Mouse (Mus musculus) kidney, adult 2 months (tissue): ENCODE data around the gene Kirrel3. TPM values are rescaled to one million over a fixed set of nuclear protein-coding genes. Genes with fewer than 3 reads are reported as not detected.

ENCODE experiments used
- DNase-seq: peaks from one replicate; pipeline ENCODE4 v3.0.0; 2021
- H3K27ac ChIP-seq: fragments of 200-500 bp; 2 replicates; pipeline ENCODE4 v1.5.1; 2012; ENCODE audit warnings: low read depth, low read length, control low read depth, inconsistent platforms; ENCODE audit not compliant: insufficient read depth
- H3K27me3 ChIP-seq: fragments of 200-500 bp; replicated peaks from 2 replicates; pipeline ENCODE4 v1.6.1; 2012; ENCODE audit warnings: mild to moderate bottlenecking, moderate library complexity, low read length, inconsistent platforms; ENCODE audit not compliant: control insufficient read depth, insufficient read depth
- H3K36me3 ChIP-seq: fragments of 200-500 bp; 2 replicates; pipeline ENCODE4 v1.6.1; 2012; ENCODE audit warnings: mild to moderate bottlenecking, moderate library complexity, low read length, inconsistent platforms; ENCODE audit not compliant: control insufficient read depth, insufficient read depth
- H3K4me1 ChIP-seq: fragments of 200-500 bp; 2 replicates; pipeline ENCODE4 v1.6.1; 2011; ENCODE audit warnings: low read length; ENCODE audit not compliant: control insufficient read depth, insufficient read depth
- H3K4me3 ChIP-seq: fragments of 200-500 bp; 2 replicates; pipeline ENCODE4 v1.5.1; 2011; ENCODE audit warnings: mild to moderate bottlenecking, low read depth, low read length, control low read depth; ENCODE audit not compliant: insufficient read depth
- CTCF ChIP-seq: fragments of 200-500 bp; conservative IDR thresholded peaks from 2 replicates; pipeline ENCODE4 v1.5.1; 2011; ENCODE audit warnings: low read depth, mild to moderate bottlenecking, control low read depth, low read length, moderate library complexity, mixed read lengths; ENCODE audit not compliant: insufficient read depth, insufficient read length
- POLR2A ChIP-seq: fragments of 200-500 bp; IDR thresholded peaks from one replicate; pipeline ENCODE4 v1.6.1; 2011; ENCODE audit warnings: low read depth, low read length, control low read depth
- whole genome bisulfite sequencing: fragments of 180-500 bp; shearing (Covaris S2); methylation state at CpG from one replicate; pipeline ENCODE4 v1.1.7; 2018; 5-methylcytosine and 5-hydroxymethylcytosine counted together
- polyA plus RNA-seq: library from polyadenylated mRNA; depleted of rRNA; stranded (reverse); fragments of >200 nt; gene quantifications from 2 replicates; pipeline ENCODE4 v1.2.3, GENCODE M21; 2012

Kirrel3 gene
- polyA plus RNA-seq, 1 experiment = 0.47 TPM

DNA sequence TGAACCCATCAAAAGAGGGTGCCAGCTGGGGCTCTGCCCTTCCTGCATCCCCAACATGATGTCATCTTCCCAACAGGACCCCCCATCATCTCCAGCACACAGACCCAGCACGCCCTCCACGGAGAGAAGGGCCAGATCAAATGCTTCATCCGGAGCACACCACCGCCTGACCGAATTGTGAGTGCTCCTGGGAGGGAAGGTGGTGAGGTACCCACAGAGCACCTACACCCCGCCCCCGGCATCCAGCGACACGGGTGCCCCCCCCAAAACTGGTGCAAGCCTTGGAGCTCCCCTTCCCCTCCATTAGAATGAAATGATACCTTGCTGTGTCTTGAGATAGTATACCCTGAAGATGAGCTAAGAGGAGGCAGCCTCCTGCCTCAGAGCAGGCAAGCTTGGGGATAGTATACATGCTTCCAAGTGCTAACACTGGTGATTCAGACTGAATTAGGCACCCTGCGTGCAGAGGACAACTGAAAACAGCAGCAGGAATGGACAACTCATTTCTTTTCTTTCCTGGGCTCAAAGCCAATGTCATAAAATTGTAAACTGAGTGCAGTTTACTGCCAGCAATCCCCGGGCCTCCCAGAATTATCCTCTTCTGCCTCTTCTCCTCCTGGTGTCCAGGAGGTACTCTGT lies 534.4 kb downstream of the Kirrel3 start:
- DNase-seq = no peak
- no peak for TF ChIP-seq CTCF
- TF ChIP-seq POLR2A = no peak
- no peak overlapping the region for H3K27ac ChIP-seq
- no peaks in the 10 kb centered on the region for H3K36me3 ChIP-seq
- H3K27me3 ChIP-seq = no peaks in the 10 kb centered on the region
- no peaks in the 10 kb centered on the region for H3K4me1 ChIP-seq
- no peak overlapping the region for H3K4me3 ChIP-seq
- WGBS = 52% methylated on average over 11 of the region's 11 CpGs

DNA sequence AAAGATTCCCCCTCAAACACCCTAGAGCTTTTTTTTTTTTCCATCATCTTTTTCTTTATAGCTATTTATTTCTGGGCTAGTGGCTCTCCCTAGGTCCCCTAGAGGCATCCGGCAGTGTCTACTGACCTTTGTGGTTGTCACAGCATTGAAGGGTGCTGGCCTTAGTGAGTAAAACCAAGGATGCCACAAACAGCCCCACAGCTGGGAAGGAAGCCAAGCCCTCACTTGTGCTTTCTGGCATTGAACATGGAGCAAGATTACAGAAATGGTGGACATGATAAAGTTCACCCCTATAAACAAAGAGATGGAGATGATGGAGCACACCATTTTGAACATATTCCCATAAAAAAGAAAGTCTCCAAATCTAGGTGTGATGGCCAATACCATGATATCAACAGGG lies 536.0 kb downstream of the Kirrel3 start:
- peaks cover 3% of the 10 kb centered on the region; the same call in 1 of the 2 replicates for H3K4me1 ChIP-seq
- H3K36me3 ChIP-seq = no peaks in the 10 kb centered on the region
- DNase-seq = no peak
- H3K27me3 ChIP-seq = no peaks in the 10 kb centered on the region
- no peak overlapping the region for H3K27ac ChIP-seq
- H3K4me3 ChIP-seq = no peak overlapping the region
- 83% methylated on average over 1 of the region's 1 CpGs for WGBS
- TF ChIP-seq POLR2A (no peak), CTCF (no peak)

DNA sequence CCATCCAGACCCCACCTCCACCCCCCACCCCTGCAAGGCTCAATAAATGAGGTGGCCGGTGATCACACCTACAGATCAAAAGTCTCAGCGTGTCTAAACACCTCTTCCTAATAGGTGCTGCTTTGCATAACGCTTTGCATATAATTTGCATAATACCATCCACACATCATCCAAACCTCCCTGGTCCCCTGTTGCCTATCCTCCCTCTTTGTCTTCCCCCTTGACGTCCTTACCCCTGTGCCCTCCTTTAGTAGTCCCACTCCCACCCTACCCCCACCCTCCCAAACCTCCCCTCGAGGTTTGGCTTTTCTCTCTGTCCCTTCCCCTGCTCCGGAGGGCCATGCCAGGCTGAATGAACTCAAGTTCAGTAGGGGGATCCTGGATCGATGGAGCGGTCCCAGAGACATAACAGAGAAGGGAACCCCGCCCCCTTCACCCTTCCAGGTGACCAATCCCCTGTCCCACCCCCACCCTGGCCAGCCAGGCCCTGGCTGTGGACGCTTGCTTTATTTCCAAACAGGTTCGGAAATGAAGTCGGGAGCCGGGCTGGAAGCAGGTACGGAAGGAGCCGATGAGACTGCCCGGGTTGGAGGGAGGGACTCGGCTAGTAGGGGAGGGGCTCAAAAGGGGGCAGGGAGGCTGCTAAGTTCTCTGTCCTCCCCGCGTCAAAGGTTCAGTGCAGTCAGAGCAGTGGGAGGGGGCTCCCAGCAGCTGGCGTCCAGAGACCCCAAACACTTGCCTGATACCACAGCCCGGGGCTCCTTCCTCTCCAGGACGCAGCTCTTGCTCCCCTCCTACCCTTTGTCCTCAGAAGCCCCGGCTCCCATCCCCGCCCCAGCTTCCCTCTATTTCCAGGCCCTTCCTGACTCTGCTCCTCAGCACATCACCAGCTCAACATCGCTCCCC lies 539.1 kb downstream of the Kirrel3 start:
- TF ChIP-seq CTCF (no peak), POLR2A (no peak)
- Histone ChIP-seq H3K4me1 (peaks cover 3% of the 10 kb centered on the region; the same call in 1 of the 2 replicates), H3K27me3 (no peaks in the 10 kb centered on the region), H3K36me3 (no peaks in the 10 kb centered on the region), H3K27ac (no peak overlapping the region), H3K4me3 (peak overlapping the region; percentile 2; the same call in 1 of the 2 replicates)
- DNase-seq = no peak
- 16% methylated on average over 25 of the region's 25 CpGs for WGBS

DNA sequence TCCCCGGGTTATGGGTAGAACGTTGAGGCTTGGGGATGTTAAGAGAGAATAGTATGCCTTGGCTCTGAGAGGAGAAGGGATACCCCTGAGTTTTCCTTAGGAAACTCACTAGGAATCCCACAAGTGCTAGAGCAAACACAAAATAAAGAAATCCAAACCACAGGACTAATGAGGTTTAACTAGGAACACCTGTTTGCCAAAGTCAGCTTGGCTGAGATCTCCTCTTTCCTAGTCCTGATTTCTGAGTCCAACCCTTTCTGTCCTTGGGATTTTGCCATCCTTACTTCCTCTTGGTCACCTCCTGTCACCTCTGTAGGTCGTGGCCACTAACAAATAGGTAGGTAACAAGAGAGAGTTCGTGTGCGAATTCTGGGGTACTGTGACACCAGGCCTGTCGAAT lies 540.6 kb downstream of the Kirrel3 start:
- peaks cover 3% of the 10 kb centered on the region; the same call in 1 of the 2 replicates for H3K4me1 ChIP-seq
- H3K4me3 ChIP-seq = no peak overlapping the region
- TF ChIP-seq CTCF (no peak), POLR2A (no peak)
- no peak for DNase-seq
- H3K27ac ChIP-seq = no peak overlapping the region
- H3K36me3 ChIP-seq = no peaks in the 10 kb centered on the region
- H3K27me3 ChIP-seq = no peaks in the 10 kb centered on the region
- WGBS = 68% methylated on average over 6 of the region's 6 CpGs

DNA sequence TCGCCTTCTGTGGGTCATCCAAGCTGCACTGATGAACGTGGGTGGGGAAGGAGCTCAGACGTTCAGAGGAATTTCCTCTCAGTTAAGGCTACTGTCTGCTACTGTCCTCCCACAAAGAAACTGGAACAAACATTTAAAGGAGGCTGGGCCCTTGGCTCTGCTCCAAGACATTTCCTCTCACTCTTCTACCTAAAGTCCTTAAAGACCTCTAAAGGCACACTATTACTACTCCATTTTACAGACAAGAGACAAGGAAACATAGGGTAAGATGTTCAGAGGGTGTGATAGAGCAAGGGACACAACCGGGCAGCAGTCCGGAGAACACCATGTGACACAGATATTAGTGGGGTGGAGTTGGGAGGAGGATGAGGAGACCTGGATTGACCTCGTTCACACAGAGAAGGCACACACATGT lies 541.2 kb downstream of the Kirrel3 start:
- H3K36me3 ChIP-seq = no peaks in the 10 kb centered on the region
- no peak overlapping the region for H3K27ac ChIP-seq
- DNase-seq = peak; percentile 52
- H3K4me1 ChIP-seq = peaks cover 3% of the 10 kb centered on the region; the same call in 1 of the 2 replicates
- H3K27me3 ChIP-seq = no peaks in the 10 kb centered on the region
- TF ChIP-seq CTCF (no peak), POLR2A (no peak)
- 41% methylated on average over 6 of the region's 6 CpGs for WGBS
- no peak overlapping the region for H3K4me3 ChIP-seq

DNA sequence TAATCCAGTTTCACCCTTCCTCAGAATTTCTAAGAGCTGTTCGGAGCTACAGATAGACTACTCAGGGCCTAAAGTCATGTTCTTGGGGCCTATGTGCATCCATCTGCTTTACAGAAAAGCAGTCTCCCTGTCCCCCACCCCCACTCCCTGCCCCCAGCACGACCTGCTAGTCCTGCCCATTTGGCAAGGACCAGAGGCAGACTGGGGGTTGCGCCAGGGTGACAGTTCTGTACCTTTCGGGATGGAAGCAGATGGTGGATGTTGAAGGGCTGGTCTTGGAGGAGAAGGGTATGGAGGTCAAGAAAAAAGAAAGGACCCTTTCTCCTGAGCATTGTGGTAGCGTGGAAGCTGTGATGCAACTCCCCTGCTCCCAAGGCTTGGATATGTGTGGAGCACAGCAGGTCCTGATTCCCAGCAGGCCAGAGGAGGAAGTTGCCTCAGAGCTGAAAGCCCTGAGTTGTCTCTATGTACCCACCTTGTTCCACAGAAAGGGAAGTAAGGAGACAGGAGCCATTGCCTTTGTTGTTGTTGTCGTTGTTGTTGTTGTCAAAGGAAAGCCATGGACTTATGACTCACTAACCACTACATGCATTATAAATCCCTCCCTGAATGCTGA lies 541.8 kb downstream of the Kirrel3 start:
- no peak for DNase-seq
- peaks cover 3% of the 10 kb centered on the region; the same call in 1 of the 2 replicates for H3K4me1 ChIP-seq
- H3K36me3 ChIP-seq = no peaks in the 10 kb centered on the region
- H3K27me3 ChIP-seq = no peaks in the 10 kb centered on the region
- no peak overlapping the region for H3K4me3 ChIP-seq
- WGBS = 87% methylated on average over 6 of the region's 6 CpGs
- H3K27ac ChIP-seq = no peak overlapping the region
- TF ChIP-seq POLR2A (no peak), CTCF (no peak)

DNA sequence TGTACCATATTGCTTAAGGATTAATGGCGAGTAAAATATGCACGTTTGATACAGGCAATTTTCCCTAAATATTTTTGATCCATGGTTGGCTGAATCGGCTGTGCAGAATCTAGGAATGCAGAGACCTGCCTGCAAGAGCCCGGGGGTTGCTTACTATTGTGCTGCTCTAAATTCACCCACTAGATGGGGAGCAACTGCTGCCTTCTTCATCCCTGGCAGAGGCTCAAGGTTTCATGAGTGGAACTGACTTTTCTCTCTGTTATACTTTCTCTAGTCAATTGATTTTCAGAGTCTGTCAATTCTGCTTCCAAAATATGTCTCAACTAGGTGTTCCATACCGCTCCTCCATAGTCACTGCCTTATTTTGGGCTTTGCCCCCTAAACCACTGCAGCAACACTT lies 545.1 kb downstream of the Kirrel3 start:
- no peaks in the 10 kb centered on the region for H3K36me3 ChIP-seq
- TF ChIP-seq CTCF (peak; percentile 68), POLR2A (no peak)
- no peaks in the 10 kb centered on the region for H3K27me3 ChIP-seq
- WGBS = 54% methylated on average over 5 of the region's 5 CpGs
- DNase-seq = peak; percentile 55
- no peak overlapping the region for H3K4me3 ChIP-seq
- no peak overlapping the region for H3K27ac ChIP-seq
- H3K4me1 ChIP-seq = peaks cover 3% of the 10 kb centered on the region; the same call in 1 of the 2 replicates
